Mouse (Mus musculus) cerebral cortex, adult 2 months (tissue): ENCODE results near the gene Gm6358.

ENCODE experiments used
- WGBS: fragments of 180-500 bp; shearing (Covaris S2); methylation state at CpG from one replicate; pipeline ENCODE4 v1.1.7; 2018; 5-methylcytosine and 5-hydroxymethylcytosine counted together

Gm6358 gene

GRCm38 (mm10) chr16:89140551-89140950 lies at the start of gene Gm6358:
TSS of gene Gm6358 (plus strand) at chr16:89140851.
- 94% methylated on average over 1 of the region's 1 CpGs for WGBS

GRCm38 (mm10) chr16:89150786-89151185 lies 10.1 kb downstream of the Gm6358 start, which contains the start of gene Gm10061:
TSS of gene Gm10061 (plus strand) at chr16:89151086.
- 96% methylated on average over 1 of the region's 1 CpGs for WGBS

GRCm38 (mm10) chr16:89157652-89158051 lies 17.0 kb downstream of the Gm6358 start, which contains the start of gene Gm9789:
TSS of gene Gm9789 (plus strand) at chr16:89157952.
- WGBS, result 92% methylated on average over 4 of the region's 4 CpGs

GRCm38 (mm10) chr16:89169190-89169589 lies 28.5 kb downstream of the Gm6358 start, which contains the start of gene Gm7735:
TSS of gene Gm7735 (plus strand) at chr16:89169490.

GRCm38 (mm10) chr16:89174435-89174834 lies 33.8 kb downstream of the Gm6358 start, which contains the start of gene 1110057P08Rik:
TSS of gene 1110057P08Rik (plus strand) at chr16:89174735.
- 79% methylated on average over 2 of the region's 2 CpGs for WGBS

- WGBS, result 86% methylated on average over 4 of the region's 4 CpGs
Measured at GRCm38 (mm10) chr16:89188621-89189020, 48.0 kb downstream of the Gm6358 start.
